Mouse (Mus musculus) myocyte (in vitro differentiated cells): ENCODE measurements around the gene Mcm9. TPM values are rescaled to one million over a fixed set of nuclear protein-coding genes. Genes with fewer than 3 reads are reported as not detected.
"Not testable (repeated sequence)": the region's sequence is repeated elsewhere in the genome, so short reads cannot be mapped to it uniquely, and the experiment has no call there.

ENCODE experiments used
- H3K27me3 ChIP-seq: one replicate; pipeline ENCODE4 v1.6.1; 2011; ENCODE audit not compliant: control insufficient read depth, insufficient read depth, insufficient read length
- H3K36me3 ChIP-seq: one replicate; pipeline ENCODE4 v1.6.1; 2011; ENCODE audit not compliant: control insufficient read depth, insufficient read depth
- H3K4me2 ChIP-seq: one replicate; pipeline ENCODE4 v1.6.1; 2011; ENCODE audit warnings: low read depth, control low read depth
- H3K4me3 ChIP-seq: one replicate; pipeline ENCODE4 v1.5.1; 2011; ENCODE audit warnings: mild to moderate bottlenecking, control low read depth, moderate library complexity
- H3K79me2 ChIP-seq: one replicate; pipeline ENCODE4 v1.6.1; 2011; ENCODE audit not compliant: control insufficient read depth, insufficient read depth
- H3ac ChIP-seq: one replicate; pipeline ENCODE4 v1.6.1; 2011; ENCODE audit not compliant: control insufficient read depth, insufficient read length
- CEBPB ChIP-seq: IDR thresholded peaks from 2 replicates; pipeline ENCODE4 v1.6.1; 2011; ENCODE audit warnings: mild to moderate bottlenecking, moderate library complexity; ENCODE audit not compliant: poor library complexity, insufficient read depth, severe bottlenecking
- E2F4 ChIP-seq: IDR thresholded peaks from one replicate; pipeline ENCODE4 v1.6.1; 2011; ENCODE audit warnings: mild to moderate bottlenecking, control low read depth, moderate library complexity; ENCODE audit not compliant: insufficient read depth
- MAX ChIP-seq: IDR thresholded peaks from one replicate; pipeline ENCODE4 v1.6.1; 2011; ENCODE audit warnings: low read depth, mild to moderate bottlenecking, control low read depth
- MYOD1 ChIP-seq, 3 experiments: IDR thresholded peaks; one replicate each; pipeline ENCODE4 v1.6.1; 2011; ENCODE audit warnings: control low read depth in 2 of 3, low read depth in 2 of 3, mild to moderate bottlenecking in 2 of 3, moderate library complexity in 1 of 3; ENCODE audit not compliant: insufficient read length in 2 of 3, control insufficient read depth in 1 of 3
- MYOG ChIP-seq, 3 experiments: IDR thresholded peaks; one replicate each; pipeline ENCODE4 v1.6.1; 2011; ENCODE audit warnings: control low read depth in 2 of 3, low read depth in 2 of 3, mild to moderate bottlenecking in 2 of 3; ENCODE audit not compliant: insufficient read length in 2 of 3, control insufficient read depth in 1 of 3, insufficient read depth in 1 of 3
- POLR2A ChIP-seq: IDR thresholded peaks from one replicate; pipeline ENCODE4 v1.6.1; 2011; ENCODE audit warnings: low read depth, mild to moderate bottlenecking, control low read depth, moderate library complexity; ENCODE audit not compliant: insufficient read length
- POLR2AphosphoS2 ChIP-seq: IDR thresholded peaks from one replicate; pipeline ENCODE4 v1.6.1; 2011; ENCODE audit warnings: low read depth, control low read depth; ENCODE audit not compliant: insufficient read length
- REST ChIP-seq: IDR thresholded peaks from one replicate; pipeline ENCODE4 v1.6.1; 2011; ENCODE audit warnings: mild to moderate bottlenecking, control low read depth, moderate library complexity; ENCODE audit not compliant: insufficient read depth, insufficient read length
- SRF ChIP-seq: IDR thresholded peaks from one replicate; pipeline ENCODE4 v1.6.1; 2011; ENCODE audit warnings: low read depth; ENCODE audit not compliant: control insufficient read depth, insufficient read length
- TCF12 ChIP-seq: IDR thresholded peaks from one replicate; pipeline ENCODE4 v1.6.1; 2011; ENCODE audit warnings: mild to moderate bottlenecking, control low read depth; ENCODE audit not compliant: poor library complexity, insufficient read depth, severe bottlenecking
- TCF3 ChIP-seq: IDR thresholded peaks from one replicate; pipeline ENCODE4 v1.6.1; 2011; ENCODE audit warnings: low read depth, control low read depth; ENCODE audit not compliant: insufficient read length
- USF1 ChIP-seq: IDR thresholded peaks from one replicate; pipeline ENCODE4 v1.6.1; 2011; ENCODE audit warnings: low read depth, mild to moderate bottlenecking, control low read depth, moderate library complexity
- polyA plus RNA-seq: library from polyadenylated mRNA; unstranded; fragments of >200 nt; fragmentation: generic; extraction: Trizol; gene quantifications from one replicate; pipeline ENCODE4 v1.2.1, GENCODE M21; 2012; ENCODE audit warnings: missing spikeins

The Mcm9 gene
- polyA plus RNA-seq, 1 experiment: 3.0 TPM

- Histone ChIP-seq H3K36me3 (no peaks in the 10 kb centered on the region), H3K4me2 (no peak overlapping the region), H3K27me3 (peaks cover 7% of the 10 kb centered on the region), H3K4me3 (no peak overlapping the region), H3ac (no peak overlapping the region), H3K79me2 (no peaks in the 10 kb centered on the region)
- TF ChIP-seq MAX (no peak), TCF12 (no peak), MYOG (IDR thresholded peaks at IDR 0.05; ENCODE audit: control insufficient read depth in 1 of 3, insufficient read depth in 1 of 3, insufficient read length in 2 of 3, low read depth in 2 of 3) (no peak), SRF (no peak), MYOD1 (IDR thresholded peaks at IDR 0.05; ENCODE audit: control insufficient read depth in 1 of 3, insufficient read length in 2 of 3, low read depth in 2 of 3) (no peak), USF1 (no peak), POLR2AphosphoS2 (no peak), TCF3 (no peak), E2F4 (no peak), POLR2A (no peak), REST (no peak), CEBPB (no peak)
Observed at GRCm38 (mm10) chr10:53502875-53503816, 127.1 kb downstream of the Mcm9 start.

GRCm38 (mm10) chr10:53502471-53502870, 127.8 kb downstream of the Mcm9 start:
- TF ChIP-seq E2F4 (no peak), POLR2A (no peak), MAX (no peak), USF1 (no peak), SRF (no peak), CEBPB (no peak), POLR2AphosphoS2 (no peak), REST (no peak), MYOD1 (IDR thresholded peaks at IDR 0.05; ENCODE audit: control insufficient read depth in 1 of 3, insufficient read length in 2 of 3, low read depth in 2 of 3) (no peak), MYOG (IDR thresholded peaks at IDR 0.05; ENCODE audit: control insufficient read depth in 1 of 3, insufficient read depth in 1 of 3, insufficient read length in 2 of 3, low read depth in 2 of 3) (no peak), TCF3 (no peak), TCF12 (no peak)
- Histone ChIP-seq H3K79me2 (no peaks in the 10 kb centered on the region), H3K27me3 (peaks cover 7% of the 10 kb centered on the region), H3K4me2 (no peak overlapping the region), H3ac (no peak overlapping the region), H3K4me3 (no peak overlapping the region), H3K36me3 (no peaks in the 10 kb centered on the region)

- Histone ChIP-seq H3K36me3 (no peaks in the 10 kb centered on the region), H3K4me2 (no peak overlapping the region), H3K79me2 (no peaks in the 10 kb centered on the region), H3K27me3 (peaks cover 7% of the 10 kb centered on the region), H3K4me3 (no peak overlapping the region), H3ac (no peak overlapping the region)
- TF ChIP-seq REST (no peak), MYOG (IDR thresholded peaks at IDR 0.05; ENCODE audit: control insufficient read depth in 1 of 3, insufficient read depth in 1 of 3, insufficient read length in 2 of 3, low read depth in 2 of 3) (no peak), POLR2AphosphoS2 (no peak), CEBPB (no peak), SRF (no peak), MYOD1 (IDR thresholded peaks at IDR 0.05; ENCODE audit: control insufficient read depth in 1 of 3, insufficient read length in 2 of 3, low read depth in 2 of 3) (no peak), TCF3 (no peak)
Observed at GRCm38 (mm10) chr10:53499518-53499917, 130.7 kb downstream of the Mcm9 start.

- H3K27me3 ChIP-seq, H3K4me3 ChIP-seq: not testable (repeated sequence)
Observed at GRCm38 (mm10) chr10:53495349-53495748, 134.9 kb downstream of the Mcm9 start.

GRCm38 (mm10) chr10:53493954-53494353, 136.3 kb downstream of the Mcm9 start:
- TF ChIP-seq MYOG (IDR thresholded peaks at IDR 0.05; ENCODE audit: control insufficient read depth in 1 of 3, insufficient read depth in 1 of 3, insufficient read length in 2 of 3, low read depth in 2 of 3) (no peak), USF1 (no peak), MAX (no peak), POLR2A (no peak), E2F4 (no peak), REST (no peak), MYOD1 (IDR thresholded peaks at IDR 0.05; ENCODE audit: control insufficient read depth in 1 of 3, insufficient read length in 2 of 3, low read depth in 2 of 3) (no peak), CEBPB (no peak), TCF12 (no peak), POLR2AphosphoS2 (no peak), TCF3 (no peak), SRF (no peak)
- no peak overlapping the region for H3K4me3 ChIP-seq
- no peak overlapping the region for H3K4me2 ChIP-seq
- no peaks in the 10 kb centered on the region for H3K27me3 ChIP-seq
- no peaks in the 10 kb centered on the region for H3K79me2 ChIP-seq
- H3ac ChIP-seq: no peak overlapping the region
- H3K36me3 ChIP-seq: no peaks in the 10 kb centered on the region

More at GRCm38 (mm10) chr10:53495349-53495748, 134.9 kb downstream of the Mcm9 start:
- H3ac ChIP-seq, H3K4me2 ChIP-seq, H3K79me2 ChIP-seq, H3K36me3 ChIP-seq: not testable (repeated sequence)

Other genes with a start within 250 kb of the Mcm9 start
- gene Asf1a, start 33.7 kb downstream of the Mcm9 start, polyA plus RNA-seq: 14.2 TPM
- not detected for gene Fam184a, start 120.7 kb upstream of the Mcm9 start, polyA plus RNA-seq